Mouse (Mus musculus) hindbrain, embryonic 12.5 days (tissue): Measurements from ENCODE around the gene Pcdh15. TPM values are rescaled to one million over a fixed set of nuclear protein-coding genes. Genes with fewer than 3 reads are reported as not detected.

ENCODE experiments used
- ATAC-seq: fragments of 200-750 bp; cut with Nextera tagmentation; 2 replicates; pipeline ENCODE4 v1.8.0; 2017; ENCODE audit warnings: moderate TSS enrichment; ENCODE audit not compliant: low FRiP score
- H3K27ac ChIP-seq: fragments of 300-500 bp; sonication (generic); 2 replicates; pipeline ENCODE4 v1.5.1; 2016; ENCODE audit warnings: mild to moderate bottlenecking
- H3K27me3 ChIP-seq: fragments of 300-500 bp; sonication (generic); 2 replicates; pipeline ENCODE4 v1.6.1; 2016; ENCODE audit warnings: mild to moderate bottlenecking
- H3K36me3 ChIP-seq: fragments of 300-500 bp; sonication (generic); 2 replicates; pipeline ENCODE4 v1.6.1; 2016; ENCODE audit warnings: mild to moderate bottlenecking
- H3K4me1 ChIP-seq: fragments of 300-500 bp; sonication (generic); 2 replicates; pipeline ENCODE4 v1.6.1; 2016
- H3K4me2 ChIP-seq: fragments of 300-500 bp; sonication (generic); replicated peaks from 2 replicates; pipeline ENCODE4 v1.6.1; 2016; ENCODE audit warnings: mild to moderate bottlenecking
- H3K4me3 ChIP-seq: fragments of 300-500 bp; sonication (generic); 2 replicates; pipeline ENCODE4 v1.5.1; 2016; ENCODE audit warnings: mild to moderate bottlenecking
- H3K9ac ChIP-seq: fragments of 300-500 bp; sonication (generic); 2 replicates; pipeline ENCODE4 v1.6.1; 2016; ENCODE audit warnings: mild to moderate bottlenecking, moderate library complexity
- H3K9me3 ChIP-seq: fragments of 300-500 bp; sonication (generic); replicated peaks from 2 replicates; pipeline ENCODE4 v1.6.1; 2016; ENCODE audit warnings: mild to moderate bottlenecking
- WGBS: fragments of 180-500 bp; shearing (Covaris S2); methylation state at CpG from one replicate; pipeline ENCODE4 v1.1.7; 2016; 5-methylcytosine and 5-hydroxymethylcytosine counted together
- polyA plus RNA-seq: library from polyadenylated mRNA; unstranded; fragments of >200 nt; fragmentation: Nextera tagmentation; extraction: Ambion mirVana; gene quantifications from 2 replicates; pipeline ENCODE4 v1.2.1, GENCODE M21; 2016

Gene Pcdh15
- polyA plus RNA-seq, 1 experiment from 2014 or later = 4.9 TPM

- no peaks in the 10 kb centered on the region for H3K9me3 ChIP-seq
- 59% methylated on average over 6 of the region's 6 CpGs for WGBS
- no peak overlapping the region for H3K4me2 ChIP-seq
- H3K36me3 ChIP-seq = no peaks in the 10 kb centered on the region
- H3K9ac ChIP-seq = no peak overlapping the region
- no peak for ATAC-seq
- H3K27ac ChIP-seq = no peak overlapping the region
- H3K4me3 ChIP-seq = no peak overlapping the region
- no peaks in the 10 kb centered on the region for H3K4me1 ChIP-seq
- no peaks in the 10 kb centered on the region for H3K27me3 ChIP-seq
These were observed 1170.6 kb downstream of the Pcdh15 start for GRCm38 (mm10) chr10:74269637-74270269.

- Histone ChIP-seq H3K4me1 (no peaks in the 10 kb centered on the region), H3K27ac (no peak overlapping the region), H3K27me3 (no peaks in the 10 kb centered on the region), H3K36me3 (no peaks in the 10 kb centered on the region), H3K9ac (no peak overlapping the region), H3K4me2 (no peak overlapping the region), H3K9me3 (no peaks in the 10 kb centered on the region), H3K4me3 (no peak overlapping the region)
- 87% methylated on average over 5 of the region's 5 CpGs for WGBS
- no peak for ATAC-seq
These were observed 1171.8 kb downstream of the Pcdh15 start for GRCm38 (mm10) chr10:74270894-74271293.

- H3K4me3 ChIP-seq = no peak overlapping the region
- WGBS = 82% methylated on average over 2 of the region's 2 CpGs
- H3K4me2 ChIP-seq = no peak overlapping the region
- no peaks in the 10 kb centered on the region for H3K36me3 ChIP-seq
- H3K27ac ChIP-seq = no peak overlapping the region
- no peaks in the 10 kb centered on the region for H3K4me1 ChIP-seq
- 0 out of 2 replicates have a peak, but pooled peaks have one; percentile 40 for ATAC-seq
- no peaks in the 10 kb centered on the region for H3K27me3 ChIP-seq
- H3K9me3 ChIP-seq = no peaks in the 10 kb centered on the region
- H3K9ac ChIP-seq = no peak overlapping the region
These were observed 1205.0 kb downstream of the Pcdh15 start for GRCm38 (mm10) chr10:74304120-74304519.

- Histone ChIP-seq H3K9me3 (no peaks in the 10 kb centered on the region), H3K36me3 (no peaks in the 10 kb centered on the region), H3K4me3 (no peak overlapping the region), H3K27me3 (no peaks in the 10 kb centered on the region), H3K9ac (no peak overlapping the region), H3K4me2 (no peak overlapping the region), H3K4me1 (no peaks in the 10 kb centered on the region), H3K27ac (no peak overlapping the region)
- no peak for ATAC-seq
- WGBS = 76% methylated on average over 5 of the region's 5 CpGs
These were observed 1206.5 kb downstream of the Pcdh15 start for GRCm38 (mm10) chr10:74305439-74306158.

- 54% methylated on average over 3 of the region's 3 CpGs for WGBS
- no peak overlapping the region for H3K27ac ChIP-seq
- no peaks in the 10 kb centered on the region for H3K4me1 ChIP-seq
- H3K9me3 ChIP-seq = no peaks in the 10 kb centered on the region
- no peak overlapping the region for H3K4me3 ChIP-seq
- H3K9ac ChIP-seq = no peak overlapping the region
- H3K4me2 ChIP-seq = no peak overlapping the region
- no peaks in the 10 kb centered on the region for H3K27me3 ChIP-seq
- no peak for ATAC-seq
- H3K36me3 ChIP-seq = no peaks in the 10 kb centered on the region
These were observed 1207.9 kb downstream of the Pcdh15 start for GRCm38 (mm10) chr10:74307035-74307434.

- Histone ChIP-seq H3K36me3 (no peaks in the 10 kb centered on the region), H3K4me2 (no peak overlapping the region), H3K4me3 (no peak overlapping the region), H3K9me3 (no peaks in the 10 kb centered on the region), H3K4me1 (no peaks in the 10 kb centered on the region), H3K27me3 (no peaks in the 10 kb centered on the region), H3K27ac (no peak overlapping the region), H3K9ac (no peak overlapping the region)
- 89% methylated on average over 2 of the region's 2 CpGs for WGBS
- ATAC-seq = no peak
These were observed 1216.9 kb downstream of the Pcdh15 start for GRCm38 (mm10) chr10:74316091-74316490.

GRCm38 (mm10) chr10:74335412-74335811 is 1236.3 kb downstream of the Pcdh15 start:
- Histone ChIP-seq H3K9me3 (no peaks in the 10 kb centered on the region), H3K36me3 (no peaks in the 10 kb centered on the region), H3K4me3 (no peak overlapping the region), H3K4me2 (no peak overlapping the region), H3K27ac (no peak overlapping the region), H3K9ac (no peak overlapping the region), H3K4me1 (no peaks in the 10 kb centered on the region), H3K27me3 (no peaks in the 10 kb centered on the region)
- 88% methylated on average over 7 of the region's 7 CpGs for WGBS
- ATAC-seq = no peak

- no peaks in the 10 kb centered on the region for H3K27me3 ChIP-seq
- no peaks in the 10 kb centered on the region for H3K4me1 ChIP-seq
- no peak overlapping the region for H3K4me3 ChIP-seq
- no peak for ATAC-seq
- no peak overlapping the region for H3K9ac ChIP-seq
- H3K4me2 ChIP-seq = no peak overlapping the region
- no peaks in the 10 kb centered on the region for H3K36me3 ChIP-seq
- H3K9me3 ChIP-seq = no peaks in the 10 kb centered on the region
- H3K27ac ChIP-seq = no peak overlapping the region
- 78% methylated on average over 3 of the region's 3 CpGs for WGBS
These were observed 1240.4 kb downstream of the Pcdh15 start for GRCm38 (mm10) chr10:74339247-74340160.

- no peak for ATAC-seq
- H3K27ac ChIP-seq = no peak overlapping the region
- WGBS = 55% methylated on average over 5 of the region's 5 CpGs
- no peaks in the 10 kb centered on the region for H3K4me1 ChIP-seq
- H3K9ac ChIP-seq = no peak overlapping the region
- no peaks in the 10 kb centered on the region for H3K9me3 ChIP-seq
- no peaks in the 10 kb centered on the region for H3K27me3 ChIP-seq
- H3K4me2 ChIP-seq = no peak overlapping the region
- H3K36me3 ChIP-seq = no peaks in the 10 kb centered on the region
- no peak overlapping the region for H3K4me3 ChIP-seq
These were observed 1260.4 kb downstream of the Pcdh15 start for GRCm38 (mm10) chr10:74359526-74359925.

- no peak overlapping the region for H3K4me2 ChIP-seq
- ATAC-seq = no peak
- H3K27me3 ChIP-seq = no peaks in the 10 kb centered on the region
- no peaks in the 10 kb centered on the region for H3K36me3 ChIP-seq
- H3K9ac ChIP-seq = no peak overlapping the region
- no peaks in the 10 kb centered on the region for H3K4me1 ChIP-seq
- no peak overlapping the region for H3K27ac ChIP-seq
- H3K9me3 ChIP-seq = no peaks in the 10 kb centered on the region
- 93% methylated on average over 1 of the region's 1 CpGs for WGBS
- H3K4me3 ChIP-seq = no peak overlapping the region
These were observed 1279.6 kb downstream of the Pcdh15 start for GRCm38 (mm10) chr10:74378697-74379096.

- no peaks in the 10 kb centered on the region for H3K36me3 ChIP-seq
- no peak overlapping the region for H3K27ac ChIP-seq
- no peak overlapping the region for H3K4me2 ChIP-seq
- no peaks in the 10 kb centered on the region for H3K9me3 ChIP-seq
- H3K4me1 ChIP-seq = no peaks in the 10 kb centered on the region
- no peak overlapping the region for H3K9ac ChIP-seq
- 59% methylated on average over 7 of the region's 7 CpGs for WGBS
- no peak; the same call in 1 of the 2 replicates for ATAC-seq
- H3K4me3 ChIP-seq = no peak overlapping the region
- H3K27me3 ChIP-seq = no peaks in the 10 kb centered on the region
These were observed 1280.4 kb downstream of the Pcdh15 start for GRCm38 (mm10) chr10:74379276-74380134.
